Mouse (Mus musculus) megakaryocyte-erythroid progenitor cell, adult 5-6 weeks (primary cell): ENCODE results near the gene Thpo. TPM values are rescaled to one million over a fixed set of nuclear protein-coding genes. Genes with fewer than 3 reads are reported as not detected.

Experiments
- ATAC-seq: replicated peaks from 2 replicates; pipeline ENCODE4 v1.8.0; 2016; ENCODE audit warnings: mild to moderate bottlenecking, inconsistent platforms; ENCODE audit not compliant: severe bottlenecking, poor library complexity, low FRiP score, low TSS enrichment
- total RNA-seq, 2 experiments: library from RNA; stranded (forward) in 1 of 2; stranded (reverse) in 1 of 2; fragments of 200-1000, 215-1000 nt in 1 of 2; fragments of >200 nt in 1 of 2; fragmentation: Nextera tagmentation in 1 of 2; gene quantifications; 2 replicates each; pipeline ENCODE4 v1.2.3; 2014 to 2017

The Thpo gene
- total RNA-seq, 2 experiments from 2014 or later: not detected

DNA sequence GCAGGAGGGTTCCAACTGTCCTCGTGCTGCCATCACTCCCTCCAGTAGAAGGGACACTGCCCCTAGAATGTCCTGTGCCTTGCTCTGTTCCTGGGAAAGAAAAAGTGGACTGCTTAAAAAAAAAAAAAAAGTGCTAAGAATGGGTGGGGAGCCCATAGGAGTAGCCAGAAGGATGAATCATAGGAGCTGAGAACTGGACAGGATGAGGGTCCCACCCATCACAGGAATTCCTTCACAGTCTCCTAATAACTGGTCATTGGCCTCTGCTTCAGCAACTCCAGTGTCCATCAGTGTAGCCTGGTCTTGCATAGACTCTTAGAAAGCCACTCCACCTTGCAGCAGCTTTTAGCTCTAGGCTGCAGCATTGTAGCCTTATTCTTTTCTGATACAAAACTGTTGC lies 7.9 kb downstream of the Thpo start:
- no peak for ATAC-seq

DNA sequence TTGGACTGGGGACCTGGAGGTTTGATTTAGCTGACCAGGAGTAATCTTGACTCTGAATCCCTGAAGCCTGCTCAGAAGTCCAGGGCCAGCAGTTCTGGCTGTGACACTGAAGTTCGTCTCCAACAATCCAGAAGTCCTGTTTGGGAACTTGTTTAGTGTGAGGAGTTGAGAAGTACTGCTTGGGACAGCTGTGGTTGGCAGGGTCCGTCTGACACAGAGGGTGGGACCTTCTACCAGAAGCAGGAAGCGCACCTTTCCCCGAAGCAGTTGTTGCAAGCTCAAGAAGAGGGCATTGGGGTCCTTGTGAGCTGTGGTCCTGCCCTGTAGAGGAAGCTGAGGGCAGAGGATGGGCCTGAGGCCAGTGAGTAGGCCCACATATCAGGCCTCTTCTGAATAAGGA lies 8.6 kb downstream of the Thpo start:
- no peak for ATAC-seq

DNA sequence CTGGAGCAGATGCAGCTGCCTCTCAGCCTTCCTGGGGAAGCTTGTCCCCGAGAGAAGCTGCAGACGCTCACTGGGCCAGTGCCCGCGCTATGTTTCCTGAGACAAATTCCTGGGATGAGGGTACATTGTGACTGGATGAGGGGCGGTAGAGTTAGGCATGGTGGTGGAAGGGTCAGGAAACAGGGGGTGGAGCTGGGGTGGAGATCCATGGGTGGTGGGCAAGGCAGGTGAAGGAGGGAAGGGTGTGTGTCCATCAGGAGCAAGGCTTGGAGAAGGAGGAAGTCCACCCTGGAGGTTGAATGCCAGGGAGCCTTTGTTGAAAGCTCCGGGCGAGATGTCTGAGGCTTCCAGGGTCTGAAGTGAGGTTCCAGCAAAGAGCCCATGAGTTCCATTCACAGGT lies 9.0 kb downstream of the Thpo start:
- no peak for ATAC-seq

DNA sequence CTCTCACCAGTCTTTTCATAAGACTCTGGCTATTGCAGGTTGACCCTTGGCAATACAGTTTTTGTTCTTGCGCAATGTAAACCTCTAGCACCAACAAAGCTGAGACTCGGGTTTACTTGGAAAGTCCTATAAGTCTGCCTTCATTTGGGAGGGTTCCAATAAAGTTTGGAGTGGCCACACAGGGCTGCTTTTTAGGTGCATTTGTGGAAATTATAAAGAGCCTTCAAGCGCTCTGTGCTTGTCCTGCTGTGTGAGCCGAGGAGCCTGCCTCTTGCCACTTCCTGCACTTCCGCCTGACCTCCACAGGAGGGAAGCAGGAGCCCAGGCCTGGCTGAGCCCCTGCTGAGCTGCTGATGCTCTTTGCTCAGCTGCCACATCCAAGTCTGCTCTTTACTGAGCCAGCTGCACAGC lies 10.0 kb downstream of the Thpo start:
- ATAC-seq: peak; percentile 92

DNA sequence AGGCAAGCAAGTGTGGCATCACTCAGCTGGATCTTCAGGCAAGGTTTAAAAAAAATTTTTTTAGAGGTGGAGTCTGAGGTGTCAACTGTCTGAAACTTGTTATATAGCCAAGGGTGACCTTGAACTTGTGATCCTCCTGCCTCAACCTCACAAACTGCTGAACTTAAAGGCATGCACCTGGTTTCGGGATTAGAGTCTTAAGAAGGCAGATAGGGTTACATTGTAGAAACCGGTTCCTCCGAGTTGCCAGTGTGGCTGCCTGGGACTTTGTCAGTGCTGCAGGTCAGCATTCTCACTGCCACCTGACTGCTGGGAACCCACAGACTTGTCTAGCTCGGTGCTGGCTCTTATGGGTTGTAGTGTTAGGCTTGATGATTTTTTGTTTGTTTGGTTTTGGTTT lies 11.1 kb downstream of the Thpo start:
- ATAC-seq: no peak

DNA sequence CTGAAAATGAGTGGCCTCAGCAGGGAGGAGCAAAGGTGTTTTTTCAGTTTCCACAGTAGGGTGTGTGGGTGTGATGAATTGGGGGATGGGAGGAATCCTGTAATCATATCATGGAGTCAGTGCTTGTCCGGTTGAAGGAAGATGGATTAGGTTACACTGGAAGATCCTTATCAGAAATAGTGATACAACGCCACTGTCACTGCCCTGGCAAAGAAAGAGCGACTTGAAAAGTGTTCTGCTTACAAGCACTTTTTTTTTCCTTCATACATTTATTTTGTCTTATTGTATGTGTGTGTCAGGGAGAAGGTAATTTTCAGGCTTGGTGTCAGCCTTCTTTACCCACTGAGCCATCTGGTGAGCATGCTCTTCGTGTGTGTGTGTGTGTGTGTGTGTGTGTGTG lies 11.6 kb downstream of the Thpo start:
- no peak for ATAC-seq

DNA sequence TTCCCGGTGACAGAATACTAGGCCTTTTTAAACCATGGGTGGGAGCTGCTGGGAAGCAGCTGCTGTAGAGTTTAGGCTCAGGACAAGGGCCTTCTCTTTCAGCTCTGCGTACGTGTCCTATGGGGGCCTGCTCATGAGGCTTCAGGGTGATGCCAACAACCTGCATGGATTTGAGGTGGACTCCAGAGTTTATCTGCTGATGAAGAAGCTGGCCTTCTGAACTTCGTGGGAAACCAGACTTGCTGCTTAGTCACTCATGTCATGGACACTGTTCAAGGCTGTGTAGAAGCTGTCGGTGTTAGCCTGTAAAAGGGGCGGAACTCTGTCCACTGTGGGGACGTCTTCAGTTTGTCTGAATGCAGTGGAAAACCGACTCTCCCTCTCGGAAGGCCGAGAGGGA lies 12.5 kb downstream of the Thpo start:
- ATAC-seq: no peak

DNA sequence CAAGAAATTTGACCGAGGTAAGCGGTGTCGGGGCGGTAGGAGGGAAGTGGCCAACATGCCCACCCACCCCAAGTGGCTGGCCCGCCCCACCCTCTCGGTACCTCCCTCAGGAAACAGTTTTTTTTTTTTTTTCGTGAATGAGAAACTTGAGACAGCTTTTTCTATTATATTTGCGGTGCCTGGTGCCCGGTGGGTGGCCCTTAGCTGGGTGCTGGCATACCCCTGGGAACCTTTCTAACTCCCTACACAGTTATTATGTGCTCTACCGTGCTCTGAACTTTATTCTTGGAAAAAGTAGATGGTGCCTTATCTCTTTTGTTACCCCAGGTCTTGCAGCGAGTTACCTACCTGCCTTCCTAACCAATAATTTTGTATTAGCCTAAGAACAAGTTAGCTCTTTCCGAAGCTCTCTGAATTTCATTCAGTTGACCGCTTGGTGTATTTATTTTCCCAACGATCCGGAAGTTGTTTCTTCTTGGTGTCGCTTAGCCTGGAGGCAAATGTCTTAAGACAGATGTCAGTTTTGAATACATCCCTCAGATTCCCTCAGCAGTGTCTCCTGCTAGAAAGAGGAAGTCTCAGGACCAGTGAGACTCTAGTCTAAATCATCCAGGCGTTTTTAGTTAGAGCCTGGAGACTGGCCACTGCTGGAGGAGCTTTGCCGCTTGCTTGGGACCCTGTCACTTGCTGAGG lies 16.2 kb downstream of the Thpo start:
- peak; percentile 5; the same call in 1 of the 2 replicates for ATAC-seq

DNA sequence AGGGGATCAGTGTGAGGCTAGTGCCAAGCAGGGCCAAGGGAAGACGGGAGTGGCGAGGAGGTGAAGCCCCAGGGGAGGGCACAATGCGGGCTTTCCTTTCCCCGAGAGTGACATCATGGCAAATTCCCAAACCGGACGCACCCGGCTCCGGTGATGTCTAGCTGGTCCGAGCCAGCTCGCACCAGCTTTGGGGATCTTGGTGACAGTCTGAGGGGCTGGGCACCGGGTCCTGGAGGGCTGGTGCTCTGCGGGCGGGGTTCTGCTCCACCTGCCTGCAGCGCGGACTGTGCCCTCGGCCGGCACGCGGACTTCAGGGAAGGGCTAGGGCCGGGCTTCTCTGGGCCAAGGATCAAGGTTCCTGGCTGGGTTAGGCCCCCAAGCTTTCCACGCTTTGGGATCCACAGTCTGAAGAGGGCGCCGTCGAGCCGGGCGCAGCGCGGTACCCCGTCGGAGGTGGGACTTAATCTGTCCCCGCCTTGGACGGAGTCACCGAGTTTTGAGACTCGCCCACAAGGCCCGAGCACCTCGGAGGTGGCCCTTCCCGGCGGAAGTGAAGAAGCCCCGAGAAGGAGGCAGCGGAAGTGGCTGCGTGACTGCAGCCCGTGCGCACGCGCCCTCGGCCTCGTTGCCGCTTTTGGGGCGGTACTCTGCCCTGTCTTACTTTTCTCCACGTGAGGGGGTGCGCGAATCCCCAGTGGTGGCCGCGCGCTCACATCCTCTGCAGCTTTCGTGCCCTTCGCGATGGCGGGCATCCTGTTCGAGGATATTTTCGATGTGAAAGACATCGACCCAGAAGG lies 16.9 kb downstream of the Thpo start, which contains the start of the genes Polr2h and Clcn2:
Polr2h (plus strand) TSS at position 485 of the 797 bp plus-strand sequence.
Clcn2 (minus strand) TSS at position 566 of the 797 bp plus-strand sequence.
- peak; percentile 90 for ATAC-seq

DNA sequence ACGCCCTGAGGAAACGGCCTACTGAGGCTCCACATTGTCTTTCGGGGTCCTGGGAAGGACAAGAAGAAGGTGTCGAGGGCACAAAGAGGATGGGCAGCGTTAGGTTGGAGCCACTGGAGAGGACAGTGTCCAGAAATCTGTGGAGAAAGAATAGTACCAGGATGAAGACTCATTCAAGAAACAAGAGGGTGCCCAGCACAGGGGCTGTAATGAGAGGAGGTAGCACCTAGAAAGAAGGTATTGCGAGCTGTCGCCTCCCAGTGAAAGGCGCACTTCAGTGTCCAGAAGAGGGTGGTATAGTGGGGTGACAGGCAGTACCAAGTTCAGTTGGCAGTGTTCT lies 17.5 kb downstream of the Thpo start:
- ATAC-seq: peak; percentile 30; the same call in 1 of the 2 replicates

DNA sequence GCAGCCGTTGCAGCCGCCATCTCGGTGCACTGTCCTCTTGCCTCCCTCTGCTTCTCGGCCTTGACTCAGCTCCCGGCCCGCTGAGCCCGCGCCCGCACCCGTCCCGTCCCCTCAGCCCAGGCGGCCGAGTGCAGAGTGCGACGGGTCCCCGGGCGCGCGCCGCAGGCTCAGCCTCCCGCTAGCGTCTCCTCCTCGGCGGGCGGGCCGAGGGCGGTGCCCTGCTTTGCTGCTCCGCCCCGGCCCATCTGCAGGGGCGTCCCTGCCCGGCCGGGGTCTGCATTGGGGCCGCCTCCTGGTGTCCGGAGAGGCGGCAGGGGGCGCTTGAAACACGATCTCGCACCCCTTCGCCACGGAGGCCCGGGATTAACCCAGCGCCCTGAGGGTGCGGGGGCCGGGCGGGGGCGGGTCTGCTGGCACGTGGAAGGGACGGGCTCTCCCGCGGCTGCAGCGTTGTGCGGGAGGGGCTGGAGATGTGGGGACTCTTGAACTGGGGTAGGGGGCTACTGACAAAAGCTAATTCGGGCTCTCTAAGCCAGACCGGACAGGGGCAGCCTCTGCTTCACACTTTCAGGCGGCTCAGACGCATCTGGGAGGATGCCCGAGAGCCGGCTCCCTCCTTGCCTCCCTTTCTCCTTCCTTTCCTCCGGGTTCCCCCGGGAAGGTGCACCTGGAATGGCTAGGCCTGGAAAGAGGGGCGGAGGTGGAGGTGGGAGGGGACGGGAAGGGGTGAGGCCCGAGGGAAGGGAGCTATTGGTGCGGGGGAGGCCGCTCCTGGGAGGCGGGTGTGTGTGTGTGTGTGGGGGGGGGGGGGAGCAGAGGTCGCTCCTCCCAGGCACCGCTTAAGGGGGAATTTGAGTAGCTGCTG lies 18.1 kb downstream of the Thpo start:
- 0 out of 2 replicates have a peak, but pooled peaks have one; percentile 19 for ATAC-seq

DNA sequence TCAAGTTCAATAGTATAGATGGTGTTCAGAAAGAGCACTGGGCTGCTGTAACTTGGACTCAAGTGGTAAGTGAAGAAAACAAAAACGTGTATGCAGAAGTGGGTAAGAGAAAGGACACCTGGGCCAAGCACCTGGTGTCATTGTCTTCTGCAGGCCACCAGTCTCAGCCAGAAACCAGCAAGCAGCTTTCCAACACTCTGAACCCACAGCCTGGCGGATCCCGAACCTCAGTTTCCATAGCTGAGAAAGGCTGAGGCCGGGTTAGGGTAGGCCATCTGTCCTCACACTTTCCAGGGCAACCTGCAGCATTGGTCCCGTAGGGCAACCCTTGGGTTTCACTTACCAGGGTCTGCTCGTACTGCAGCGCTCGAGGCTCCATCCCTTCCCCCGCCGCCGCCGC lies 18.7 kb downstream of the Thpo start:
- ATAC-seq: no peak

DNA sequence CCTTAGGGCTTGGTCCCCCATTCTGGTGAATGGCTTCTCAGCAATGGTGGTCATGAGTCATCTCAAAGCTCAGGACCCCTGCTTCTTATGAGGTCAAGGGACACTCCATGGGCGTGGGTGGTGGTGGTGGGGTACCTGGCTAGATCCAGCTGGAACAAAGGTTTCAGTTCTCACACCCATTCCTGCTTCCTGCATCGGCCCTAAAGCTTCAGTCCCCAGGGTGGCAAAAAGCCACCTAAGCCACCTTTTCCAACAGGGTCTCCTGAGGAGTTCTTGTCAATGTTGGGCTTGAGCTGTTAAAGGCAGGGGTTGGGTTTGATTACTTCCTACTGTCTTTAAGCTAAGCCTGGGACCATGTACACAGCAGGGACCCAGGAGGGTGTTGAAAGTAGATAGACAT lies 19.1 kb downstream of the Thpo start:
- ATAC-seq: no peak

DNA sequence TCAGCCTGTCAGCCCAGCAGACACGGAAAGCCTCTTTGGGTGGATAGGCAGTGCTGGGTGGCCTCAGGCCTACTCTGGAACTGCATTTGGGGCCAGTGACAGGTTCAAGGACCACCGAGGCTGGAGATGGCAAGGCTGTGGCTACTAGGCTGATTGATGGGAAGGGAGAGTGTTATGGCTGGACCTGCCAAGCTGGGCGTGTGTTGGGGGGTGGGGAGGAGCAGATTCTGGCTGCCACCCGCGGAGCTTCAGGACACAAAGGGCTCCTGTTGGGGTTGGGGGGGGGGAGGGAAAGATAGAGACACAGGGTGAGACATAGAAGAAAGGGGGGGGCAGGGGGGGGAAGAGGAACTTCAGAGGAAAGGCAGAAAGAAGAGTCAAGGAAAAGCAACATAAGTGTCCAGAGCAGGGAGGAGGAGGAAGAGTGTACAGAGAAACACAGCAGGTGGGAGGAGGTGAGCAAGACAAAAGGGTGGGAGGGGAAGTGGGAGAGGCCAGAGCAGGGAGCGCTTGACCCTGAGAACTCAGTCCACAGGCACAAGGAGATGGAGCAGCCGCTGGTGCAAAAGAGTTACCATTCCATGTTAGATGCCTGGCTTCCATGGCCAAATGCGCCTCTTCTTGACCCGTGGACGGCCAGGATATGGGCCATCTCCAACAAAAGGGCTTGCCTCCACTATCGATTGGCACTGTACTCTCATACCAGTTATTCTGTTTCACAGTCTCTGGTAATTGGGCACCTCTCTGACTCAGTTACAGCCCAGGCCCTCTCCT lies 19.8 kb downstream of the Thpo start:
- ATAC-seq: no peak

DNA sequence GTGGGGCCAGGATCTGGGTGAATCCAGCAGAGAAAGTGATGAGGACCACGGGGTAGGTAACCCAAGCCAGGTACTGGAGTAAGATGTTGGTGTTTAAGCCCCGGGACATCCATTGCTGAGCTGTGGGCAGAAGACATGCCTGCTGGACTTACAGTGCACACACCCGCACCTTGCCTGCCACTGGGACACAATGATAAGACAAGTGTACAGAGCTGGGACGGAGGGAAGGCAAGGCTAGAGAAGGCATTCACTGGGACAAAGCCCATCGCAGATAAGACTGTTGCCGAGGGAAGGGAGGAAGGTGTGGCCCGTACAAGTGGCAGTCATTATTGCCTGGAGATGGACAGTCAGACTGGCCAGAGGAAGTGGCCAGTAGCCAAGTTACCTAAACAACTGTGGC lies 21.4 kb downstream of the Thpo start:
- 0 out of 2 replicates have a peak, but pooled peaks have one; percentile 16 for ATAC-seq

DNA sequence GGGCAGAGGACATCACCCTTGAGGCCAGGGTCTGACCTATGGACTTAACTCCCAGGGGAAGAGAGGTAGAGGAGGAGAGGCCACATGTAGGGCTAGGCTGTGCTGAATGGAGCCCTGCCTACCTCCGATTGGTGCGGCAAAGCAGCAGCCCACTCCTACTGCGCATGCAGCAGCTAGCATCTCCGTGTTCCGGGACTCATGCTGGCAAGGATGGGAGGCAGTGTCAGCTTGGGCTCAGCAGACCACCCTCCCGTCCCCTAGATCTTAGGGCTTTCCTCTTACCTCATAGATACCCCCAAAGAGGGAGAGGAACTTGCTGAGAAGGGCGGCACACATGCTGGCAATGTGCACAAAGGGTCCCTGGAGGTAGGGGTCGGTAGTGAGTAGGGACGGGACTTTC lies 22.1 kb downstream of the Thpo start:
- ATAC-seq: no peak

DNA sequence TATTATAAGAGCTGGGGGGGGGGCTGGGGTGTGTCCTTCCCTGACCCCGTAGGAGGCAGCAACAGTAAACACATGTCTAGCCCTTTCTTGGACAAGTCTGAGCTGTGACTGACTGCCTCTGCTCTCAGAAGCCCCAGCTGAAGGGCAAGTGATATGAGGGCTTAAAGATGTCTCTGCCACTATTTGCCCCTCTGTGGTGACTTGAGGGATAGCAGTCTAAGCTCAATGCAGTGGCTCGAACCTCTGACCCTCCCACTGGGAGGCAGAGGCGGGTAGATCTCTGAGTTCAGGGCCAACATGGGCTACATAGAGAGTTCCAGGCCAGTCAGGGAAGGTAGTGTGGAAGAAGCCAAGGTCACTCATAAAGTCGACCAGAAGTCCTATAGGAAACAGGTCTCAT lies 23.5 kb downstream of the Thpo start:
- ATAC-seq: peak; percentile 47

DNA sequence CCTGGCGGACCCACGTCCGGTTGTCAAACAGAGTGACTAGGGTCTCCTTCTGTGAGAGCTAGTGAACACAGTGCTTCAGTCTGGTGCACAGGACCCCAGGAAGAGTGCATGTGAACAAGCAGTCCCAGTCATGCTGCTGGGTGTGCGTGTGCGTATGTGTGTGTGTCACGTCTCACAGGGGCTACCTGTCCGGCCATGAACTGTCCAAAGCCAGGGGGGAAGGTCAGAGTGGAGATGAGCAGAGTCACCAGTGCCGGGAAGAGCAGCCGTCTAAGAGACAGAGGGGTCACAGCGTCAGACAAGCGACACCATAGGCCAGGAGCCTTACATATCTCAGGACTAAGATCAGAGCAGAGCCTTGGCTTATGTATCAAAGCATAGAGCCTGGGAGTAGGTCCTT lies 23.9 kb downstream of the Thpo start:
- no peak for ATAC-seq
